Mouse (Mus musculus) adrenal gland, adult 18-20 months (tissue): ENCODE measurements around the gene Camkmt. TPM values are rescaled to one million over a fixed set of nuclear protein-coding genes. Genes with fewer than 3 reads are reported as not detected.

Experiments
- DNase-seq, 2 experiments: peaks; one replicate each; pipeline ENCODE4 v3.0.0; 2021 to 2022; ENCODE audit warnings: low spot score in 2 of 2
- total RNA-seq, 2 experiments: library from RNA; stranded (reverse); gene quantifications; 1 replicate in 1 of 2; 2 replicates in 1 of 2; pipeline ENCODE4 v1.2.3; 2021

Gene Camkmt
- total RNA-seq, 2 experiments from 2014 or later = 7.4 to 9.0 TPM

- no peak for DNase-seq
Observed at GRCm38 (mm10) chr17:85282447-85282846, 192.1 kb downstream of the Camkmt start.

GRCm38 (mm10) chr17:85291154-85291553, 200.8 kb downstream of the Camkmt start:
- DNase-seq = no peak

GRCm38 (mm10) chr17:85291601-85292000, 201.2 kb downstream of the Camkmt start:
- no peak for DNase-seq

GRCm38 (mm10) chr17:85292276-85292675, 201.9 kb downstream of the Camkmt start:
- no peak for DNase-seq

GRCm38 (mm10) chr17:85303686-85304085, 213.3 kb downstream of the Camkmt start:
- no peak for DNase-seq

GRCm38 (mm10) chr17:85308566-85308965, 218.2 kb downstream of the Camkmt start:
- no peak for DNase-seq

- no peak for DNase-seq
Observed at GRCm38 (mm10) chr17:85309046-85309445, 218.7 kb downstream of the Camkmt start.

GRCm38 (mm10) chr17:85311348-85311747, 221.0 kb downstream of the Camkmt start:
- DNase-seq = no peak

GRCm38 (mm10) chr17:85318401-85318800, 228.0 kb downstream of the Camkmt start:
- DNase-seq = no peak

GRCm38 (mm10) chr17:85319779-85320300, 229.5 kb downstream of the Camkmt start:
- no peak for DNase-seq

- no peak for DNase-seq
Observed at GRCm38 (mm10) chr17:85328901-85329300, 238.5 kb downstream of the Camkmt start.

GRCm38 (mm10) chr17:85335464-85335863, 245.1 kb downstream of the Camkmt start:
- no peak for DNase-seq

GRCm38 (mm10) chr17:85337666-85338065, 247.3 kb downstream of the Camkmt start:
- DNase-seq = no peak

GRCm38 (mm10) chr17:85341134-85341700, 250.9 kb downstream of the Camkmt start:
- DNase-seq = no peak

- no peak for DNase-seq
Observed at GRCm38 (mm10) chr17:85342471-85342870, 252.1 kb downstream of the Camkmt start.

- no peak for DNase-seq
Observed at GRCm38 (mm10) chr17:85343435-85343834, 253.1 kb downstream of the Camkmt start.

GRCm38 (mm10) chr17:85346701-85347100, 256.3 kb downstream of the Camkmt start:
- DNase-seq = no peak

GRCm38 (mm10) chr17:85349331-85349935, 259.1 kb downstream of the Camkmt start:
- DNase-seq = no peak

- no peak for DNase-seq
Observed at GRCm38 (mm10) chr17:85351301-85351700, 260.9 kb downstream of the Camkmt start.

GRCm38 (mm10) chr17:85352731-85353130, 262.4 kb downstream of the Camkmt start:
- DNase-seq = no peak

GRCm38 (mm10) chr17:85353191-85353590, 262.8 kb downstream of the Camkmt start:
- no peak for DNase-seq

- DNase-seq = no peak
Observed at GRCm38 (mm10) chr17:85353636-85354035, 263.3 kb downstream of the Camkmt start.

GRCm38 (mm10) chr17:85355356-85355755, 265.0 kb downstream of the Camkmt start:
- DNase-seq = no peak
